ENCODE assay signal across 7 mouse cellular contexts in the genomic region with DNA sequence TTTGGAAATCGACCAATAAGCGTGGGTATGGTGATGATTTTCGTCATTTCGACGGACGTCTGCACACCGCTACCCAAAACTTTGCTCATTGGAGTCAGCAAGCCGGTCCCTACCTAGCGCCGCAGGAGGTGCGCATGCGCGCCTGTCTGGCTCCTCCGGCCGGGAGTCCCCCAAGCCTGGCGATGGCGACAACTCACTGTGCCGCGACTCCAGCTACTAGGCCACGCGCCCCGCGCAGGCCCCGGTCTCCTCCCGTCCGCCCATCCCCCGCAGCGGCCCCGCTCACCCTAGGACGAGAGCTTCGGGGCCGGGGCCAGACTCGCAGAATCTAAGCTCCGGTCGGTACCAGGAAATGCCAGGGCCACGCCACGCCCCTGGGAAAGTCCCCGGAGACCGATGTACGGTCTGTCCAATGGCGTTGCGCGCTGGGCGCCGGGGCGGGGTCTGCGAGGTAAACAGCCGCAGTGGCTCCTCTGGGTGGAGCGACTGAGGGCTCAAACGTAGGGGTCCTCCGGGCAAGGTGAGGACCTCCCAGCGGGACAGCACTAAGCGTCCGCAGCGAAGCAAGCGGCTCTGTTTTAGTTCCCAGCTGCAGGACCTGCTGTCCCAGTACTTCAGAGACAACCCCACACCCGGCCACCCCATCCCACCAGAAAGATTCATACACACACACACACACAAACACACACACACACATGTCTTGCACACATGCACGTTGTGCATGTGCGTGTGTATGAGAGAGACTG. TPM values are rescaled to one million over a fixed set of nuclear protein-coding genes. Genes with fewer than 3 reads are reported as not detected.
DNase-seq lines count a peak whose midpoint lies in the region; ATAC-seq lines count a peak whose summit lies in the region.

No protein-coding gene starts in this region.

- peak; percentile 94 for ATAC-seq in intestine, embryonic 16.5 days
- ATAC-seq in midbrain, embryonic 11.5 days (ENCODE audit: low FRiP score): peak; percentile 98

- intact Hi-C loops in left cerebral cortex, postnatal 36 days (cut with DNase I): no loop called here

- peaks cover 32% of the 10 kb centered on the region for H3K4me1 ChIP-seq in intestine, embryonic 16.5 days (ENCODE audit: control insufficient read depth, insufficient read depth, low read length)
- H3K4me1 ChIP-seq in midbrain, embryonic 11.5 days (ENCODE audit: control insufficient read depth, insufficient read depth, low read length): 0 out of 2 replicates have a peak, but pooled peaks cover 5% of the 10 kb centered on the region

- peak; percentile 99 for DNase-seq in adrenal gland, adult 2 months
- peak; percentile 93 for DNase-seq in embryo, embryonic 11.5 days (ENCODE audit: low read depth, low spot score)
- DNase-seq in gastrocnemius, postnatal 4 days (ENCODE audit: low spot score in 2 of 2): peak; percentile 98 to 100
- DNase-seq in left cerebral cortex, postnatal 36 days (ENCODE audit: low spot score in 2 of 2): peak; percentile 99
- peak; percentile 100 for DNase-seq in midbrain, embryonic 11.5 days (ENCODE audit: low spot score, missing footprints)
- DNase-seq in skeletal muscle tissue, adult 2 months (ENCODE audit: low read depth, low spot score): peak; percentile 96

- H3K27me3 ChIP-seq in intestine, embryonic 16.5 days (replicated peaks; ENCODE audit: control insufficient read depth, insufficient read depth, low read length): no peaks in the 10 kb centered on the region
- no peaks in the 10 kb centered on the region for H3K27me3 ChIP-seq in midbrain, embryonic 11.5 days (ENCODE audit: control insufficient read depth, insufficient read depth, low read length)

- under 1% methylated on average over 59 of the region's 59 CpGs for WGBS in intestine, embryonic 16.5 days
- under 1% methylated on average over 59 of the region's 59 CpGs for WGBS in midbrain, embryonic 11.5 days

- H3K9ac ChIP-seq in intestine, embryonic 16.5 days (ENCODE audit: low read depth, low read length): peak overlapping the region; percentile 88
- H3K9ac ChIP-seq in midbrain, embryonic 11.5 days (ENCODE audit: low read length): peak overlapping the region; percentile 84

- H3K4me3 ChIP-seq in intestine, embryonic 16.5 days (ENCODE audit: low read length): peak overlapping the region; percentile 81
- H3K4me3 ChIP-seq in midbrain, embryonic 11.5 days (ENCODE audit: low read depth, low read length): peak overlapping the region; percentile 73

- peak overlapping the region; percentile 71 for H3K4me2 ChIP-seq in intestine, embryonic 16.5 days (ENCODE audit: low read depth, low read length)
- H3K4me2 ChIP-seq in midbrain, embryonic 11.5 days: peak overlapping the region; percentile 60

- H3K9me3 ChIP-seq in intestine, embryonic 16.5 days (ENCODE audit: control insufficient read depth, low read length): no peaks in the 10 kb centered on the region
- H3K9me3 ChIP-seq in midbrain, embryonic 11.5 days (ENCODE audit: control insufficient read depth, low read length): no peaks in the 10 kb centered on the region

- peak overlapping the region; percentile 91 for H3K27ac ChIP-seq in intestine, embryonic 16.5 days (ENCODE audit: low read length)
- H3K27ac ChIP-seq in midbrain, embryonic 11.5 days (ENCODE audit: low read depth, low read length): peak overlapping the region; percentile 67

- 0 out of 2 replicates have a peak, but pooled peaks cover 3% of the 10 kb centered on the region for H3K36me3 ChIP-seq in intestine, embryonic 16.5 days (ENCODE audit: control insufficient read depth, insufficient read depth, low read length)
- no peaks in the 10 kb centered on the region for H3K36me3 ChIP-seq in midbrain, embryonic 11.5 days (ENCODE audit: control insufficient read depth, insufficient read depth, low read length)

RNA-seq across cellular contexts. Expression of a gene that starts 6.8 kb away (rescaled TPM):
- total RNA-seq in adrenal gland, adult 2 months (2021): 10 to 100 TPM; 82.2 to 88.8 TPM
- polyA plus RNA-seq in adrenal gland, adult 2 months (2012; rRNA removed): 59.0 and 63.6 TPM in 2 replicates
- total RNA-seq in gastrocnemius, postnatal 4 days (2021): 10 to 100 TPM; 44.4 to 51.3 TPM
- polyA plus RNA-seq in intestine, embryonic 16.5 days (2015; fragmentation: Nextera tagmentation; extraction: Ambion mirVana): 27.2 and 28.1 TPM in 2 replicates
- total RNA-seq in left cerebral cortex, postnatal 36 days (2021): 10 to 100 TPM; 37.5 to 42.0 TPM
- polyA plus RNA-seq in midbrain, embryonic 11.5 days (2014; fragmentation: Nextera tagmentation; extraction: Ambion mirVana): 8.9 and 9.9 TPM in 2 replicates

RNA-seq across cellular contexts. Expression of a gene that starts 53.7 kb away (rescaled TPM):
- total RNA-seq in adrenal gland, adult 2 months (2021): 100 to 1,000 TPM; 580 to 729 TPM
- polyA plus RNA-seq in adrenal gland, adult 2 months (2012; rRNA removed): 256 and 331 TPM in 2 replicates
- 10 to 100 TPM; 26.2 to 33.7 TPM for total RNA-seq in gastrocnemius, postnatal 4 days (2021)
- polyA plus RNA-seq in intestine, embryonic 16.5 days (2015; fragmentation: Nextera tagmentation; extraction: Ambion mirVana): 511 and 784 TPM in 2 replicates
- total RNA-seq in left cerebral cortex, postnatal 36 days (2021): 1 to 10 TPM; 7.9 to 8.9 TPM
- 57.2 and 60.5 TPM in 2 replicates for polyA plus RNA-seq in midbrain, embryonic 11.5 days (2014; fragmentation: Nextera tagmentation; extraction: Ambion mirVana)

Comparison
In these comparisons a context has a peak if more than half of its experiments do, and no peak if none do; other contexts are left out.
1. Peak in every context shown above with its lines: DNase-seq, ATAC-seq, H3K4me3 ChIP-seq and H3K27ac ChIP-seq.
2. RNA of a gene that starts 53.7 kb away (total RNA-seq): 580 to 729 TPM in adrenal gland, adult 2 months; 26.2 to 33.7 TPM in gastrocnemius, postnatal 4 days and 7.9 to 8.9 TPM in left cerebral cortex, postnatal 36 days; every median in the first group is over 10 times any median in the second.